Mouse (Mus musculus) T-cell, adult 2 months (primary cell): ENCODE results near the gene Cd37.
"Not testable (repeated sequence)": the region's sequence is repeated elsewhere in the genome, so short reads cannot be mapped to it uniquely, and the experiment has no call there.

ENCODE experiments used
- DNase-seq: peaks from one replicate; pipeline ENCODE4 v3.0.0; 2022; ENCODE audit warnings: low spot score

Cd37 gene

GRCm38 (mm10) chr7:45238723-45239496, at the start of gene Cd37:
Cd37 (minus strand) TSS chr7:45239115.
- DNase-seq, result peak; percentile 82

- DNase-seq, result no peak
These were observed 47.6 kb upstream of the Cd37 start for GRCm38 (mm10) chr7:45286486-45286885.

- peak; percentile 77 for DNase-seq
These were observed 38.3 kb upstream of the Cd37 start, which contains the start of gene Slc6a21 for GRCm38 (mm10) chr7:45277136-45277760. Slc6a21 (plus strand) TSS chr7:45277513.

- DNase-seq, result no peak
These were observed 34.8 kb upstream of the Cd37 start for GRCm38 (mm10) chr7:45273672-45274071.

GRCm38 (mm10) chr7:45272786-45273412, 34.0 kb upstream of the Cd37 start:
- DNase-seq, result no peak

GRCm38 (mm10) chr7:45265518-45265917, 26.6 kb upstream of the Cd37 start:
- DNase-seq, result no peak

- DNase-seq, result no peak
These were observed 25.4 kb upstream of the Cd37 start for GRCm38 (mm10) chr7:45264348-45264747.

GRCm38 (mm10) chr7:45263006-45263607, 24.2 kb upstream of the Cd37 start:
- no peak for DNase-seq

GRCm38 (mm10) chr7:45262266-45262665, 23.4 kb upstream of the Cd37 start:
- DNase-seq, result no peak

- DNase-seq, result no peak
These were observed 20.4 kb upstream of the Cd37 start for GRCm38 (mm10) chr7:45259281-45259680.

- DNase-seq, result no peak
These were observed 18.3 kb upstream of the Cd37 start for GRCm38 (mm10) chr7:45257063-45257840.

GRCm38 (mm10) chr7:45255822-45256221, 16.9 kb upstream of the Cd37 start:
- not testable (repeated sequence) for DNase-seq

- no peak for DNase-seq
These were observed 14.9 kb upstream of the Cd37 start for GRCm38 (mm10) chr7:45253806-45254205.

- no peak for DNase-seq
These were observed 8.8 kb upstream of the Cd37 start for GRCm38 (mm10) chr7:45247666-45248065.

GRCm38 (mm10) chr7:45241389-45241749, 2.5 kb upstream of the Cd37 start:
- DNase-seq, result no peak

- DNase-seq, result no peak
These were observed 1.9 kb upstream of the Cd37 start, which contains the start of gene Slc6a16 for GRCm38 (mm10) chr7:45240633-45241388. Slc6a16 (plus strand) TSS chr7:45241085.

- DNase-seq, result no peak
These were observed 1.2 kb upstream of the Cd37 start for GRCm38 (mm10) chr7:45240109-45240508.

- no peak for DNase-seq
These were observed 892 bp downstream of the Cd37 start for GRCm38 (mm10) chr7:45237747-45238699.

- DNase-seq, result no peak
These were observed 3.2 kb downstream of the Cd37 start for GRCm38 (mm10) chr7:45235656-45236180.
